Mouse (Mus musculus) lung, adult 2 months (tissue): ENCODE measurements around the gene Fam189a1.

Source experiments
- CTCF ChIP-seq: fragments of 200-500 bp; IDR thresholded peaks from 2 replicates; pipeline ENCODE4 v1.5.1; 2011; ENCODE audit warnings: mild to moderate bottlenecking, low read length, control low read depth; ENCODE audit not compliant: insufficient read depth
- POLR2A ChIP-seq: fragments of 200-500 bp; IDR thresholded peaks from 2 replicates; pipeline ENCODE4 v1.6.1; 2011; ENCODE audit warnings: low read depth, mild to moderate bottlenecking, control low read depth, low read length, borderline replicate concordance; ENCODE audit errors: extremely low read depth

GRCm38 (mm10) chr7:64989406-64989805 is 167.0 kb downstream of the Fam189a1 start:
- no peak for TF ChIP-seq CTCF
- TF ChIP-seq POLR2A = no peak
